Mouse (Mus musculus): ENCODE data around the gene Kif12. TPM values are rescaled to one million over a fixed set of nuclear protein-coding genes. Genes with fewer than 3 reads are reported as not detected.

Kif12 gene
- polyA plus RNA-seq (2014; fragmentation: Nextera tagmentation; extraction: Ambion mirVana), result 0.13 TPM in 1 of 2 replicates, not detected in the other

- Histone ChIP-seq H3K27me3 (ENCODE audit: control insufficient read depth, insufficient read depth, low read length) (no peaks in the 10 kb centered on the region), H3K4me2 (ENCODE audit: low read depth, low read length) (no peak within 1 kb of the TSS), H3K9ac (replicated peaks; ENCODE audit: low read depth, low read length) (no peak within 1 kb of the TSS), H3K27ac (ENCODE audit: low read depth, low read length) (no peak within 1 kb of the TSS), H3K4me3 (ENCODE audit: low read depth, low read length) (no peak within 1 kb of the TSS), H3K36me3 (ENCODE audit: control insufficient read depth, insufficient read depth, low read length) (no peaks in the 10 kb centered on the region), H3K4me1 (ENCODE audit: control insufficient read depth, insufficient read depth, low read length) (no peaks in the 10 kb centered on the region), H3K9me3 (ENCODE audit: control insufficient read depth, low read length) (no peaks in the 10 kb centered on the region; the same call in 1 of the 2 replicates)
- no peak for ATAC-seq (ENCODE audit: low read depth)
- WGBS, result 78% methylated on average over 4 of the region's 4 CpGs
Observed at GRCm38 (mm10) chr4:63171969-63172685, at the start of gene Kif12. Gene Kif12, minus strand, starts transcription at chr4:63172131.

GRCm38 (mm10) chr4:63221096-63221958, 49.4 kb upstream of the Kif12 start:
- ATAC-seq (ENCODE audit: low read depth), result no peak
- Histone ChIP-seq H3K4me2 (ENCODE audit: low read depth, low read length) (no peak overlapping the region), H3K4me3 (ENCODE audit: low read depth, low read length) (no peak overlapping the region), H3K4me1 (ENCODE audit: control insufficient read depth, insufficient read depth, low read length) (0 out of 2 replicates have a peak, but pooled peaks cover 4% of the 10 kb centered on the region), H3K9ac (replicated peaks; ENCODE audit: low read depth, low read length) (no peak overlapping the region), H3K9me3 (ENCODE audit: control insufficient read depth, low read length) (no peaks in the 10 kb centered on the region), H3K27ac (ENCODE audit: low read depth, low read length) (no peak overlapping the region), H3K27me3 (ENCODE audit: control insufficient read depth, insufficient read depth, low read length) (peaks cover 2% of the 10 kb centered on the region; the same call in 1 of the 2 replicates), H3K36me3 (ENCODE audit: control insufficient read depth, insufficient read depth, low read length) (no peaks in the 10 kb centered on the region)
- WGBS, result 80% methylated on average over 15 of the region's 15 CpGs

DNA sequence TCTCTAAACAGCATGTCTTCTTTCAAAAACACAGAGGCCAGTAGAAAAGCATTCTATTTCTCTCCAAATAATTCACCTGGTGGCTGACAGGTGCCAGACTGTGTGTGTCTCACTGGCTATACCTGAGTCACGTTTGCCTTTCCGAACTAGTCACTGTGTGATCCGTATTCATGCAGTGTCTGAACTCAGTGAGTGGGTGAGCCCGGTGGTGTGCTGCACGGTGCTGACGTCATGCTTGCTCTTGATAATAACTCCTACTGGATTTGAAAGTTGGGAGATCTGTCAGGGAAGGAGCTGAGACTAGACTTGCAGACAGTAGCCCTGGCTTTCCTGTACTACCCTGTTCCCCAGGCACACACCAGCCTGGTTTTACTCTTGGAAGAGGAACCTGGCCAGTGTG, 47.7 kb upstream of the Kif12 start:
- no peaks in the 10 kb centered on the region for H3K36me3 ChIP-seq (ENCODE audit: control insufficient read depth, insufficient read depth, low read length)
- no peak for ATAC-seq (ENCODE audit: low read depth)
- H3K9me3 ChIP-seq (ENCODE audit: control insufficient read depth, low read length), result no peaks in the 10 kb centered on the region
- 87% methylated on average over 6 of the region's 6 CpGs for WGBS
- peaks cover 3% of the 10 kb centered on the region; the same call in 1 of the 2 replicates for H3K27me3 ChIP-seq (ENCODE audit: control insufficient read depth, insufficient read depth, low read length)
- H3K4me3 ChIP-seq (ENCODE audit: low read depth, low read length), result no peak overlapping the region
- H3K4me2 ChIP-seq (ENCODE audit: low read depth, low read length), result no peak overlapping the region
- no peak overlapping the region for H3K27ac ChIP-seq (ENCODE audit: low read depth, low read length)
- peaks cover 10% of the 10 kb centered on the region; the same call in 1 of the 2 replicates for H3K4me1 ChIP-seq (ENCODE audit: control insufficient read depth, insufficient read depth, low read length)
- no peak overlapping the region for H3K9ac ChIP-seq (replicated peaks; ENCODE audit: low read depth, low read length)

DNA sequence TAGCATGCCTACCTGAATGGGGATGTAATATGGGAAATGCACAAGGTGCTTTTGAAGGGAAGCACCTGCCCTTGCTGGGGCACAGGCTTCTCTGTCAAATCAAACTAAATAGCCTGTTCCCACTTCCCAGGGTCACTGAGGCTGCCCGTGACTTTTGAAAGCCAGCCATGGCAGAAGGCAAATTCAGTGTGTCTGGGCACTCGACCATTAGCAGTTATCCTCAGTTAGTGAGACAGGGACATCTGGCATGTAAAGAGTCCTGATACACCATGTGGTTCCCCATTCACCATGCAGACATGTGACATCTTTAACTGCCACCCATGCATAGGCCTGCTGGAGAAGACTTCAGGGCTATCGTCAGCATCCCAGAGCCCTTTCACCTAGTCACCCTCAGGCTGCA, 47.1 kb upstream of the Kif12 start:
- no peak overlapping the region for H3K4me2 ChIP-seq (ENCODE audit: low read depth, low read length)
- peaks cover 9% of the 10 kb centered on the region for H3K27me3 ChIP-seq (ENCODE audit: control insufficient read depth, insufficient read depth, low read length)
- no peaks in the 10 kb centered on the region for H3K36me3 ChIP-seq (ENCODE audit: control insufficient read depth, insufficient read depth, low read length)
- ATAC-seq (ENCODE audit: low read depth), result no peak
- H3K4me1 ChIP-seq (ENCODE audit: control insufficient read depth, insufficient read depth, low read length), result peaks cover 15% of the 10 kb centered on the region
- H3K4me3 ChIP-seq (ENCODE audit: low read depth, low read length), result no peak overlapping the region
- no peak overlapping the region for H3K27ac ChIP-seq (ENCODE audit: low read depth, low read length)
- WGBS, result 78% methylated on average over 3 of the region's 3 CpGs
- no peaks in the 10 kb centered on the region for H3K9me3 ChIP-seq (ENCODE audit: control insufficient read depth, low read length)
- no peak overlapping the region for H3K9ac ChIP-seq (replicated peaks; ENCODE audit: low read depth, low read length)

DNA sequence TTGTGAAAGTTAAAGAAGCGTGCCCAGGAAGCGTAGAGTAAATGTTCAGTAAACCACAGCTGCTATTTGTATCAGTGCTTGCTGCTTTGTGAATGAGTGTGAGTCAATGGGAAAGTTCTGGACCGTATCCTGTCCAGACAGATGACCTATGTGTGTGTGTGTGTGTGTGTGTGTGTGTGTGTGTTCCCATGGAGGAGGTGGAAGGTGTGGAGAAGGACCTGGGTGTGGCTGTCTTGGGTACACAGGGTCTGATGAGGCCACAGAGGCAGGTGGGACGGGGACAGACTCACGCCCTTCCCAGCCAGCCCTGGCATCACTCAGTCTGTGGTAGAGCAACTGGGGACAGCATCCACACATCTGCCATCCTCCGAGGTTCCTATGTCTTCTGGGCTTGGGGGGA, 45.6 kb upstream of the Kif12 start:
- Histone ChIP-seq H3K9me3 (ENCODE audit: control insufficient read depth, low read length) (no peaks in the 10 kb centered on the region), H3K36me3 (ENCODE audit: control insufficient read depth, insufficient read depth, low read length) (no peaks in the 10 kb centered on the region), H3K4me2 (ENCODE audit: low read depth, low read length) (no peak overlapping the region), H3K9ac (replicated peaks; ENCODE audit: low read depth, low read length) (no peak overlapping the region), H3K27ac (ENCODE audit: low read depth, low read length) (no peak overlapping the region), H3K27me3 (ENCODE audit: control insufficient read depth, insufficient read depth, low read length) (peaks cover 19% of the 10 kb centered on the region), H3K4me3 (ENCODE audit: low read depth, low read length) (no peak overlapping the region), H3K4me1 (ENCODE audit: control insufficient read depth, insufficient read depth, low read length) (peaks cover 19% of the 10 kb centered on the region)
- WGBS, result 91% methylated on average over 6 of the region's 6 CpGs
- ATAC-seq (ENCODE audit: low read depth), result no peak

DNA sequence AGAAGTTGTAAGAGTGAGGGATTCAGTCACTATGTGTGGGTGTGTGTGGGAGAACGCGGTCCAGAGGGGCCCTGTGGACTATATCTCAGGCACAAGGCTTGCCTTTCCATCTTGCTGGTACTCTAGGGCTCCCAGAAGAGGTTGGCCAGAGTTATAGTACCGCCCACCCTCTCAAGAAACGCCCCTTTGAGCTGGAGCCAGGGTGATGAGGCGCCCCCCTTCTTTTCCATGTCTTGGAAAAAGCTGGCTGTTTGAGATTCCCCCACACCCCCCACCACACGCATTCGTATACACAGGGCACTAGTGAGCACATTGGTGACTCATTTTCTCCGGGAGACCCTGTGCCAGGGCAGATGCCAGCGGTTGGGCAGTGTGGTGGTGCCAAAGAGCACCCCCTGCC, 44.6 kb upstream of the Kif12 start:
- peak overlapping the region; percentile 100 for H3K4me2 ChIP-seq (ENCODE audit: low read depth, low read length)
- 0 out of 2 replicates have a peak, but pooled peaks have one; percentile 3 for ATAC-seq (ENCODE audit: low read depth)
- H3K4me3 ChIP-seq (ENCODE audit: low read depth, low read length), result peak overlapping the region; percentile 53; the same call in 1 of the 2 replicates
- peaks cover 19% of the 10 kb centered on the region for H3K27me3 ChIP-seq (ENCODE audit: control insufficient read depth, insufficient read depth, low read length)
- H3K9me3 ChIP-seq (ENCODE audit: control insufficient read depth, low read length), result no peaks in the 10 kb centered on the region
- WGBS, result 36% methylated on average over 9 of the region's 9 CpGs
- peaks cover 19% of the 10 kb centered on the region for H3K4me1 ChIP-seq (ENCODE audit: control insufficient read depth, insufficient read depth, low read length)
- H3K27ac ChIP-seq (ENCODE audit: low read depth, low read length), result no peak overlapping the region
- no peaks in the 10 kb centered on the region for H3K36me3 ChIP-seq (ENCODE audit: control insufficient read depth, insufficient read depth, low read length)
- H3K9ac ChIP-seq (replicated peaks; ENCODE audit: low read depth, low read length), result no peak overlapping the region

GRCm38 (mm10) chr4:63215993-63216531, 44.1 kb upstream of the Kif12 start:
- Histone ChIP-seq H3K4me1 (ENCODE audit: control insufficient read depth, insufficient read depth, low read length) (peaks cover 19% of the 10 kb centered on the region), H3K36me3 (ENCODE audit: control insufficient read depth, insufficient read depth, low read length) (no peaks in the 10 kb centered on the region), H3K4me3 (ENCODE audit: low read depth, low read length) (peak overlapping the region; percentile 53), H3K9ac (replicated peaks; ENCODE audit: low read depth, low read length) (peak overlapping the region; percentile 57), H3K27ac (ENCODE audit: low read depth, low read length) (no peak overlapping the region), H3K9me3 (ENCODE audit: control insufficient read depth, low read length) (no peaks in the 10 kb centered on the region), H3K4me2 (ENCODE audit: low read depth, low read length) (peak overlapping the region; percentile 100), H3K27me3 (ENCODE audit: control insufficient read depth, insufficient read depth, low read length) (peaks cover 19% of the 10 kb centered on the region)
- ATAC-seq (ENCODE audit: low read depth), result peak; percentile 68
- 2% methylated on average over 24 of the region's 24 CpGs for WGBS

DNA sequence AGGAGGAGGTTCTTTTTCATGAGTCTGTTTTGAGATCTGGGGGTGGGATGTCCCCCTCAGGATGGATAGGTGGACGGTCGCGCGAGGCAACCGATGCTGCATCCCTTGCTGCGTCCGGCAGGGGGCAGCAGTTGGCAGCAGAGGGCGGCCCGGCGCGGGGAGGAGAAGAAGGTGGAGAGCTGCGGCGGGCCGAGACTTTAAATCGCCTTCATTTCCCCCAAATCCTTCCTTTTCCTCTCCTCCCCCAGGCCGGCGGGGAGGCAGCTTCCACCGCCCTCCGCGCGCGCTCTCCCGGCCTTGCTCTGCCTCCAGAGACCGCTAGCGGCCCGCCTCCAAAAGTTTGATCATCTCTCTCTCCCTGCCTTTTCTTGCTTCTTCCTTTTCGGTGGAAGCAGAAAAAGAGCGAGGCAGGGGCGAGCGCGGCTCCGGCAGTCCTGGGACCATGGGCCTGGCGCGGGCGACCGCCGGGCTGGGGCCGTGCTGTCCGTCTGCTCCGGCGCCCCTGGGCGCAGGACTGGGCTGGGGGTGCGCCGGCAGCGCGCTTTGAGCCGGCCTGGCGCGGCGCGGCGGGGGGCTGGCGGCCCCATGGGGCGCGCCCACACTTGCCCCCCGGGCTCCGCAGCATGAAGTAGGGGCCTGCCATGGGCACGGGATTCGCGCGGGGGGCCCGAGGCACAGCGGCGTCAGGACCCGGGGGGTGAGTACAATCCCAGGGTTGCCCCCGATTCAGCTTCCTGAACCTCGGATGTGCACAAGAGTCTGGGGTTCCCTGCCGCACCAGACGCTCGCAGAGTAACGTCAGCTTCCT, 43.5 kb upstream of the Kif12 start:
- Histone ChIP-seq H3K4me3 (ENCODE audit: low read depth, low read length) (peak overlapping the region; percentile 53), H3K4me2 (ENCODE audit: low read depth, low read length) (peak overlapping the region; percentile 100), H3K9me3 (ENCODE audit: control insufficient read depth, low read length) (no peaks in the 10 kb centered on the region), H3K27ac (ENCODE audit: low read depth, low read length) (0 out of 2 replicates have a peak overlapping the region, but pooled peaks have one; percentile 28), H3K9ac (replicated peaks; ENCODE audit: low read depth, low read length) (peak overlapping the region; percentile 57), H3K36me3 (ENCODE audit: control insufficient read depth, insufficient read depth, low read length) (no peaks in the 10 kb centered on the region), H3K27me3 (ENCODE audit: control insufficient read depth, insufficient read depth, low read length) (peaks cover 19% of the 10 kb centered on the region), H3K4me1 (ENCODE audit: control insufficient read depth, insufficient read depth, low read length) (peaks cover 19% of the 10 kb centered on the region)
- ATAC-seq (ENCODE audit: low read depth), result peak; percentile 50
- WGBS, result under 1% methylated on average over 63 of the region's 71 CpGs
